Mouse (Mus musculus): ENCODE data around the gene Epb41.

GRCm38 (mm10) chr4:131998641-131999040, 76.5 kb downstream of the Epb41 start:
- TF ChIP-seq POLR2A (IDR thresholded peaks at IDR 0.05; ENCODE audit: insufficient read depth, low read depth, low read length) (no peak), CTCF (IDR thresholded peaks at IDR 0.05) (no peak), EP300 (IDR thresholded peaks at IDR 0.05; ENCODE audit: insufficient read depth, low read depth, low read length) (no peak)

Measured in heart, adult 2 months (tissue).